Mouse (Mus musculus) Patski (cell line): ENCODE measurements at regions not wholly inside any gene's neighbourhood (a gene's known extent, or its start where the extent isn't known, plus 50 kb on each side); places are given as distances from the start of the nearest gene placed in this dataset.

Experiments
- ATAC-seq: fragments of 100-300 bp; one replicate; pipeline ENCODE4 v1.8.0; 2021
- CTCF ChIA-PET: fragments of 350-600 bp; sonication (Branson Sonifier 250); formaldehyde crosslinking; loops from one replicate; lab custom pipeline; 2022; ENCODE audit warnings: inconsistent platforms; lab: Charles Lee
- POLR2A ChIA-PET: fragments of 350-600 bp; sonication (Branson Sonifier 250); formaldehyde crosslinking; loops from one replicate; lab custom pipeline; 2022; ENCODE audit warnings: antibody characterized with exemption, inconsistent platforms; lab: Charles Lee
- DNase-seq: peaks from one replicate; pipeline ENCODE4 v3.0.0-alpha.2; 2011; ENCODE audit warnings: low read depth, low spot score
- H3K27me3 ChIP-seq: fragments of 371-371 bp; one replicate; pipeline ENCODE4 v1.5.1; 2021
- CTCF ChIP-seq: fragments of 100-300 bp; IDR thresholded peaks from one replicate; pipeline ENCODE4 v1.5.1; 2021
- in situ Hi-C: fragments of 300-500 bp; cut with MboI; formaldehyde crosslinking; loops from 3 replicates; pipeline ENCODE4 v1.11.1; 2018; ENCODE audit warnings: low pct_unique_long_range_greater_than_20kb, mixed read lengths

GRCm38 (mm10) chr1:57032407-57032806 lies 54.0 kb upstream of the Satb2 start:
- POLR2A ChIA-PET = no interaction called here
- CTCF ChIA-PET = no interaction called here
- H3K27me3 ChIP-seq = peaks cover 41% of the 10 kb centered on the region
- in situ Hi-C loops = no loop called here
- no peak for ATAC-seq
- TF ChIP-seq CTCF = no peak
- DNase-seq = no peak

GRCm38 (mm10) chr1:57033244-57033643 lies 54.8 kb upstream of the Satb2 start:
- in situ Hi-C loops = no loop called here
- POLR2A ChIA-PET = no interaction called here
- ATAC-seq = no peak

DNA sequence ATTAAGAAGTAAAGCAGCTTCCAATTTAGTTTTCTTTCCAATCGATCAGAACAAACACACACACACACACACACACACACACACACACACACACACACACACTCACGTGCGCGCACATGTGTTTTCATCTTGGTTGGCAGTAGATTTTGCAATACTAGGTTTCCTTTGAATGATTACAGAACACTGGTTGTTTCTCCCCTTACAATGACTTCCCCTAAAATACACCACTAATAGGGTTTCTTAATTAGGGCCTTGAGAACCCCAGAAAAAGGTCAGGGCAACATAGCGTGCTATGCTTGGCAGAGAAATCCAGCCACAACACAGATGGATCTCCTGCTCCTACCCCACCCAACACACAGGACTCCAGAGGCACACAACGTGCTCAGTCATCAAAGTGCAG lies 56.0 kb upstream of the Satb2 start:
- CTCF ChIA-PET = interaction anchor here (1.1 kb wide), 1 partner anchor 10 kb away, joined by 3 read pairs; no protein-coding TSS in a partner anchor
- DNase-seq = no peak
- in situ Hi-C loops = no loop called here

More at GRCm38 (mm10) chr1:57033244-57033643, 54.8 kb upstream of the Satb2 start:
- CTCF ChIA-PET = interaction anchor here (1.1 kb wide), 1 partner anchor 8 kb away, joined by 3 read pairs; no protein-coding TSS in a partner anchor
- no peak for TF ChIP-seq CTCF
- no peak for DNase-seq
- H3K27me3 ChIP-seq = peaks cover 34% of the 10 kb centered on the region

DNA sequence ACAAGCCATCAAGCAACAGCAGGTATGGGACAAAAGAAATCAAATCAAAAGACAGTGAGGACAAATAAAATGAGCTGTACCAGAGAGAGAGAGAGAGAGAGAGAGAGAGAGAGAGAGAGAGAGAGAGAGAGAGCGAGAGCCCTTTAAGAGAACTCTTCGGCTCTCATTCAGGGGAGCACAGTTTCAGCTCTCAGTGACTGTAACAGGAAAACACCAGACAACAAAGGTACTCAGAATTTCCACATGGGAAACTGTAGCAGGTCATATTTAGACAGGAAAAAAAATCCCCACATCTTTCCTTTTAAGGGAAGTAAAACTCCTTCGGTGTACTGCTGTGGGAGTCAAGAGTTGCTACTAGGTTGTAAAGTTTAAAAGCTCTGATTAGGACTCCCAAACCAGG lies 57.9 kb upstream of the Satb2 start:
- CTCF ChIA-PET = interaction anchor here (2.4 kb wide), 1 partner anchor 10 kb away, joined by 7 read pairs; no protein-coding TSS in a partner anchor
- no peak for TF ChIP-seq CTCF
- no peak for DNase-seq
- ATAC-seq = no peak
- peaks cover 19% of the 10 kb centered on the region for H3K27me3 ChIP-seq
- POLR2A ChIA-PET = no interaction called here
- in situ Hi-C loops = no loop called here

More for the DNA sequence above, 56.0 kb upstream of the Satb2 start:
- POLR2A ChIA-PET = no interaction called here
- H3K27me3 ChIP-seq = peaks cover 30% of the 10 kb centered on the region
- ATAC-seq = no peak
- TF ChIP-seq CTCF = no peak

DNA sequence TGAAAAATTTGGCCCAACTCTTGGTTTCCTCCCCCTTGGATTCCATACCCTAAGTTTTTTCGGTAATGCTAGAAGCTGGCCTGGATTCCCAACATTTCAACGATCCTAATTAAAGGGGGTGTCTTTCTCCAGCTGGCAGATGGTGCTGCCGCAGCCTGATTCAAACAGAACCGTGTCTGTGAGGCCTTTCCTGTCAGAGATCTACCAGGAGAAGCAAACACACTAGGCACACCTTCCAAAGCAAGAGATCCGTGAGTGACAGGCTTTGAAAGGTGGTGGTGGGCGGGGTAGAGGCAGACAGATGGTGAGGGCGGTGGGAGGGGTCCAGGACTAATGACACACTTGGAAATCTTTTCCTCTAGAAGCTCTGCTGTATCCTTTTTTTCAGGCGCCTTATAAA lies 61.8 kb upstream of the Satb2 start:
- peaks cover 13% of the 10 kb centered on the region for H3K27me3 ChIP-seq
- ATAC-seq (no peak), DNase-seq (no peak)
- in situ Hi-C loops = no loop called here
- POLR2A ChIA-PET = no interaction called here
- CTCF ChIA-PET = interaction anchor here (0.9 kb wide), 1 partner anchor 9 kb away, joined by 3 read pairs; no protein-coding TSS in a partner anchor
- no peak for TF ChIP-seq CTCF

DNA sequence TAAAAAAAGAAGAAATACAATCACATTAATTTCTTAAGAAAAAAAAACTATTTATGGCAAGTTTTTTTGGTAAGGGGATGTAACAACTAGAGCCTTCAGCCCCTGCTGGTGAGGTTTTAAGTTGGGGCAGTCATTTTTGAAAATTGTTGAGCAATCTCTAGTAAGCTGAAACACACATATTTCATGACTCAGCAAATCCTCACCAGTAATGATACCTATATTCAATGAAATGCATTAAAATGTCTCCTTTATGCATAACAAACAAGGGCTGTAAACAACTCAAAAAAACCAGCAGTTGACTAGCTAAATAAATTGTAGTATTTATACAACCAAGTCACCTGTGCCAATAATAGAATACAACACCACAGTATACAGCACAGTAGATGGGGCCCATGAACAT lies 63.1 kb upstream of the Satb2 start:
- ChIA-PET CTCF (no interaction called here), POLR2A (no interaction called here)
- DNase-seq = no peak
- in situ Hi-C loops = no loop called here
- no peak for ATAC-seq
- TF ChIP-seq CTCF = no peak
- peaks cover 7% of the 10 kb centered on the region for H3K27me3 ChIP-seq

- DNase-seq (no peak), ATAC-seq (no peak)
- ChIA-PET CTCF (no interaction called here), POLR2A (no interaction called here)
- in situ Hi-C loops = no loop called here
- no peaks in the 10 kb centered on the region for H3K27me3 ChIP-seq
- TF ChIP-seq CTCF = no peak
Observed at GRCm38 (mm10) chr1:57053836-57054235, 75.4 kb upstream of the Satb2 start.

DNA sequence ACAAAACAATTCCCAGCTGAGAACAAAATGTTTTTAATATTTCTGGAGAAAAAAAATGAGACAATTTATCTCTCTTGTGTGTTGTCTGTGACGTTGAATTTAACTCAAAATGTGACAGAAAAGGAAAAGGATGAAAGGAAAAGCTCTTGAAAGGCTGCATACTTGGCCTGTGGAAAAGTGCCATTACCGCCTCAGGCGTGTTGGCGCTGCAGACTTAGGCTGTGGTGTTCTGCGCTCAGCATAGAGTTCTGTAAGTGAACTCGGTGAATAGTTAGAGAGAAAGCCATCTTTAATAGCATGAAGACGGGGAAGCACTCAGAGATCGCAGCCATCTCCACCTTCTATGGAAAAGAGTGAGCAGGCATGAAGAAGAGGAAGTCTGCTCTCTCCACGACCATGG lies 77.5 kb upstream of the Satb2 start:
- ChIA-PET CTCF (no interaction called here), POLR2A (no interaction called here)
- ATAC-seq (no peak), DNase-seq (no peak)
- no peak for TF ChIP-seq CTCF
- in situ Hi-C loops = no loop called here
- H3K27me3 ChIP-seq = no peaks in the 10 kb centered on the region

- ATAC-seq = no peak
- in situ Hi-C loops = no loop called here
- no peaks in the 10 kb centered on the region for H3K27me3 ChIP-seq
- POLR2A ChIA-PET = no interaction called here
- no peak for TF ChIP-seq CTCF
- DNase-seq = no peak
- CTCF ChIA-PET = no interaction called here
Observed at GRCm38 (mm10) chr1:57059216-57059615, 80.8 kb upstream of the Satb2 start.

- H3K27me3 ChIP-seq = peaks cover 7% of the 10 kb centered on the region
- ChIA-PET POLR2A (no interaction called here), CTCF (no interaction called here)
- DNase-seq = no peak
- no peak for ATAC-seq
- TF ChIP-seq CTCF = no peak
- in situ Hi-C loops = no loop called here
Observed at GRCm38 (mm10) chr1:57075221-57075620, 96.8 kb upstream of the Satb2 start.

DNA sequence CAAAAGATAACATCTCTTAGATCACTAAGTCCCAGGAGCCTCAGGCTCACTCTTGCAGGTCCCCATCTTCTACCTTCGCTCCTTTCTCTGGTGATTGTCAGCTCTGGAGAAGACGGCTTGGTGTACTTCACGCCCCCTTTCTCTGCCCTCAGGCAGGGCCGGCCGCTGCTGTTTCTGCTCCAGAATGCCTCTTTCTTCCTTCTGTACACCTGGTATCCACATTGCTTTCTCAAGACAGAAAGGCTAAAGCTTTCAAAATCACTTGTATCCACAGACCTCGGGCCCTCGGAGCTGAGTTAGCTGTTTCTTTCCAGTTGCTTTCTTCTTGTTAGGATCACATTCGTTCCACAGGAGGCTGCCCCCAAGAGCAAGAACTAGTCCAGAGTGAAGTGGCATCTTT lies 98.2 kb upstream of the Satb2 start:
- ChIA-PET POLR2A (no interaction called here), CTCF (no interaction called here)
- no peak for TF ChIP-seq CTCF
- in situ Hi-C loops = no loop called here
- ATAC-seq (no peak), DNase-seq (no peak)
- H3K27me3 ChIP-seq = peaks cover 7% of the 10 kb centered on the region

DNA sequence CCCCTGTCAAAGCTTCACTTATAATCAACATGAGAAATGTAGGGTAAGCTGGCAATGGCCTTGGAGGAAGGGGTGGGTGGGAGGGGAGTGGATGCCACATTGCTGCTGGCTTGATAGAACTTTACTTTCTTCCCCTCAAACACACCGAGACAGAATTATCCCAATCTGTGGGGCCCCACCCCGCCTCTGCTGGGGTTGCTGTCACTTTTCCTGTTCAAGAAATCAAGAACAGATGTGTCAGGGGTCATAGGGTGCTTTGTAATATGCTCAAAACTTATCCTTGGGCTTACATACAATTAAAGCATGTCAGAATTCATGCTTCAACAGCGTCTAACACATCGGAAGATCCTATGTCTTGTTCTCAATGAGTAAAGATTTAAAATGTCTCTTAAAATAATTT lies 101.9 kb upstream of the Satb2 start:
- no peak for TF ChIP-seq CTCF
- ChIA-PET CTCF (no interaction called here), POLR2A (no interaction called here)
- in situ Hi-C loops = no loop called here
- no peak for DNase-seq
- H3K27me3 ChIP-seq = peaks cover 17% of the 10 kb centered on the region
- ATAC-seq = no peak
